Mouse (Mus musculus): ENCODE measurements at regions not wholly inside any gene's neighbourhood (a gene's known extent, or its start where the extent isn't known, plus 50 kb on each side); places are given as distances from the start of the nearest gene placed in this dataset.

GRCm38 (mm10) chr13:43724161-43724560, 60.4 kb upstream of the Cd83 start:
- in situ Hi-C loops (cut with MboI; ENCODE audit: unreplicated experiment in 2 of 2), result loop anchor here in 1 of 2 experiments (10.0 kb wide), 2 partner anchors 129 to 549 kb away; partner anchors contain the start of gene Tbc1d7

GRCm38 (mm10) chr13:43725698-43726097, 58.9 kb upstream of the Cd83 start:
- in situ Hi-C loops (cut with MboI; ENCODE audit: unreplicated experiment in 2 of 2), result loop anchor here in 1 of 2 experiments (10.0 to 25.0 kb wide), 4 partner anchors 131 to 1262 kb away; partner anchors contain the start of genes Sirt5 and Tbc1d7

DNA sequence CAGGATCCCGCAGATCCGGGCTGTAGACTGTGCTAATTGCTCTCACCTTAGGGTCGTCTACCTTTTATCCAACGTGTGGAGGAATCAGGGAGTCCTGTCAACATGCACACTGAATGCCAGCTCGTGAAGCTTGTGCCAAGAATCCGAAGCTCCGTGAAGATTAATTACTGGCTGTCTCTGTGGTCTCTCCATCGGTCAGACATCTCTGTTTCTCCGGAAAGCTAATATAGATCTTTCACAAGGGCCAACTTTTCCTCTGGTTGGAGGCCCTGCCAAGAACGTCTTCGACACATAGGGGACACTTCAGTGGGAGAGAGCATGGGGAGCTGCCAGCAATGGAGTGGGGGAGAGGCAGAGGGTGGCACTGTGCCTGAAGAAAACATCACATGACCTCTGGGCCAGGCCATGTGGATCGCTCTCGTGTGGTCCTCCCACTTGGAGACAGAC, 57.7 kb upstream of the Cd83 start:
- in situ Hi-C loops (cut with MboI; ENCODE audit: unreplicated experiment in 2 of 2), result loop anchor here in 1 of 2 experiments (10.0 to 25.0 kb wide), 4 partner anchors 132 to 1260 kb away; partner anchors contain the start of genes Sirt5 and Tbc1d7

GRCm38 (mm10) chr13:43729617-43730016, 55.0 kb upstream of the Cd83 start:
- in situ Hi-C loops (cut with MboI; ENCODE audit: unreplicated experiment in 2 of 2), result loop anchor here (10.0 to 25.0 kb wide), 5 partner anchors 135 to 1258 kb away; partner anchors contain the start of genes Sirt5 (in 2 of the 2) and Tbc1d7 (in 2 of the 2)

- in situ Hi-C loops (cut with MboI; ENCODE audit: unreplicated experiment in 2 of 2), result loop anchor here (10.0 to 25.0 kb wide), 5 partner anchors 138 to 1254 kb away; partner anchors contain the start of genes Sirt5 (in 2 of the 2) and Tbc1d7 (in 1 of the 2)
These were observed 51.5 kb upstream of the Cd83 start for GRCm38 (mm10) chr13:43733061-43733460.

- in situ Hi-C loops (cut with MboI; ENCODE audit: unreplicated experiment in 2 of 2), result loop anchor here (10.0 to 25.0 kb wide), 5 partner anchors 140 to 1253 kb away; partner anchors contain the start of genes Sirt5 (in 2 of the 2) and Tbc1d7 (in 1 of the 2)
These were observed 49.9 kb upstream of the Cd83 start for GRCm38 (mm10) chr13:43734641-43735040.

Data from v-Abl transformed pro-B cells (cell line).